Mouse (Mus musculus) gastrocnemius, postnatal 4 days (tissue): ENCODE results near the gene Klf6. TPM values are rescaled to one million over a fixed set of nuclear protein-coding genes. Genes with fewer than 3 reads are reported as not detected.

ENCODE experiments used
- DNase-seq, 2 experiments: peaks; one replicate each; pipeline ENCODE4 v3.0.0; 2021 to 2022; ENCODE audit warnings: low spot score in 2 of 2, mixed read lengths in 2 of 2
- total RNA-seq, 2 experiments: library from RNA; stranded (reverse); gene quantifications; 2 replicates each; pipeline ENCODE4 v1.2.3; 2021

Klf6 gene
- total RNA-seq, 2 experiments from 2014 or later: 54.2 to 58.3 TPM

DNA sequence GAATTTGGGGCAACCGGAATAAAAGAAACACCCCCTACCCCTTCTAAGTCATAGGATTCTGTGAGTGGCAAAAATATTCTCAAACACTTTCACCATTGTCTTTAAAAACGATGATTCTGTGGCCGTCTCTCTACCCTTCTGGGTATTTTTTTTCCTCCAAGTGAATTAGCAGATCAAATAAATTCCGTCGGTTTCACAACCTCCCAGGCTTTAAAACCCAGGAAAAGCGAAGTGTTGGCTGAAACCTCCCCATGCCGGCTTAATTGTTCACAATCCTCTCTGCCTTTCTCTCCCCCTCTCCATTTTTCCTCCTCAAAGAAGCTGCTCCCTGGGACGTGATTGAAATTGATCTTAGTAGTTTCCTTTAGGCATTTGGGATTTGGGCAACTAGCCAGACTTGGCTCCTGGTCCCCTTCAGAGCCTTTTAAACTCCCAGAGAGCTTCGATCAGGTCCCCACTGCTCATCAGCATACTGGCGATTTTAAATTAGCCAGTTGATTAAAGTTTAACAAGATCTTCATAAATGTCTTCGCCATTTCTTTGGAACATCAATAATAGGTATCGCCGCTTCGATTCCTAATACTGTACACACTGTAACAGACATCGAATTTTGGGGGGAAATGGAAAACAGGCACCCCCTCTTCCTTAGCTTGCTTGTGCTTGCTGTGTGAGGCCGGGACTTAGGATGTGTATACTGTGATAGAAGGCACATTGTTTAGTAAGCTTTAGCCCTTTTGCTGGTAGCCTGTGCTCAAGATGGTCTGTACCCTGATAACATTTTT, 1.5 kb downstream of the Klf6 start:
- peak in 1 of 2 experiments; percentile 59 for DNase-seq

DNA sequence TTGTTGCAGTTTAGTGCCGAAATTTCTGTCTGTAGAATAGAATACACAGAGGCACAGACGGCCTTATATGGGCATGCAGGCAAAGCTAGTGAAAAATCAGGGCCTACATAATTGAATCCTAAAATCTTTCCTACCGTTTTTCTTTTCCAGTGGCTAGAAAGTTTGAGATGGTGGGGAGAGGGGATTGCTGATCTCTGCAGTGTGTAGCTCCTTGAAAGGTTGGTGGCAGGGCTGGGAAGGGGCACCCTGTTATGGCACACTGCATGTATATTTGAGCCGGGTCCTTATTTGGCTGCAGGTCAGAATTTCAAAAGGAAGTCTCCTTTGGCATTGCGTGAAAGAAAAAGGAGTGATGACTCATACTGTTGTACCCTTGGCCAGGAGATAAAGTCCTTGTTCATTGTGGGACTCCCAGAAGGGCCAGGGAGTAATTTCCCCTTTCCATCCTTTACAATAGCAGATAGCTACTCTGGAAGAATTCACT, 2.2 kb downstream of the Klf6 start:
- DNase-seq: peak in 1 of 2 experiments; percentile 24

DNA sequence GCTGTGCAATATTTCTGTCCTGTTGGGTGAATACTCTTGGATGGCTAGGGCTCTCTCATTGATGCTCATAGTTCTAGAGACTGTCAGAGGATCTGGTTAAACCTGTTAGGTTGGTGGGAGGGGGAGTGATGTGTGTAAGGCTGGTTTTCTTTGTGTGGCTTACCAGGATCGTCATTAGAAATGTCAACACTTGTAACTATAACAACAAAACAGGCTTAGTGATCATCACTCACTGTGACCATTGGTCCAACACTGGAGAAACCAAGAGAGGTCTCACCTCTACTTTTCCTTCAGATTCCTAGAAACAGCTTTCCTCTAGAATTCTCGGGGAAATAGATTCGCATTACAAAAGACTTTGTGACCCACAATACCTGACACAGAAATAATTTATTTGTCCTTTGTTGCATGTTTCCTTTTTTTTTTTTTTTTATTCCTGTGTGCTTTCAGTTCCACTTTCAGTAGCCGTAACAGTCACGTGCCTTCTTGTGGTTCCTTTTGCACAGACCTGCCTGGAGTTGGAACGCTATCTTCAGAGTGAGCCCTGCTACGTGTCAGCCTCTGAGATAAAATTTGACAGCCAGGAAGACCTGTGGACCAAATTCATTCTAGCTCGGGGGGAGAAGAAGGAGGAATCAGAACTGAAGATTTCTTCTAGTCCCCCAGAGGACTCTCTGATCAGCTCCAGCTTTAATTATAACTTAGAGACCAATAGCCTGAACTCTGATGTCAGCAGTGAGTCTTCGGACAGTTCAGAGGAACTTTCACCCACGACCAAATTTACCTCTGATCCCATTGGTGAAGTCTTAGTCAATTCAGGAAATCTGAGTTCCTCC, 3.2 kb downstream of the Klf6 start:
- no peak for DNase-seq

DNA sequence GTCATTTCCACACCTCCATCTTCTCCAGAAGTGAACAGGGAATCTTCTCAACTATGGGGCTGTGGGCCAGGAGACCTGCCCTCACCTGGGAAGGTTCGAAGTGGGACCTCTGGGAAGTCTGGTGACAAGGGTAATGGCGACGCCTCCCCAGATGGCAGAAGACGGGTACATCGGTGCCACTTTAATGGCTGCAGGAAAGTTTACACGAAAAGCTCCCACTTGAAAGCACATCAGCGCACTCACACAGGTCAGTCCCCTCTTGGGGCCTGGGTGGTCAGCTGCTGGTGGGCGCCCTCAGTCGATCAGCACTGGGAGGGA, 3.8 kb downstream of the Klf6 start:
- no peak for DNase-seq

GRCm38 (mm10) chr13:5866091-5866490, 4.8 kb downstream of the Klf6 start:
- DNase-seq: no peak

GRCm38 (mm10) chr13:5866532-5866931, 5.2 kb downstream of the Klf6 start:
- no peak for DNase-seq

GRCm38 (mm10) chr13:5868376-5868775, 7.1 kb downstream of the Klf6 start:
- no peak for DNase-seq

DNA sequence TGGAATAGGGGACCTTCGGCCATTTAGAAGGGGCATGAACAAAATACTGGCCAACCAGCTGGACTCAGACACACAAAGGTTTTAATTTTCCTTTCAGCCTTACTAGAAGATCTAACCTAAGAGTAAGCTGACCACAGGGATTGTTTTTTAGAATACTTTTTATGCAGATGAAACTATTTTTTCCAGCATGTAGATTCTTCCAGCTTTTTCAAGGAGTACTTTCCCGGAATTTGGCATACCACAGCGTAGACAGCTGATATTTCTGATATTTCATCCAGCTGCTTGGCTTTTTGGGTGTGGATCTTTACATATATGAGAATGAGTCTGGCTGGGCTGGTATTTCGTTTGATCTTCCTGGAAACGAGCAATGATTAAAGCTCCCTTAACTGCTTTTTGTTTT, 8.2 kb downstream of the Klf6 start:
- peak in 1 of 2 experiments; percentile 31 for DNase-seq

DNA sequence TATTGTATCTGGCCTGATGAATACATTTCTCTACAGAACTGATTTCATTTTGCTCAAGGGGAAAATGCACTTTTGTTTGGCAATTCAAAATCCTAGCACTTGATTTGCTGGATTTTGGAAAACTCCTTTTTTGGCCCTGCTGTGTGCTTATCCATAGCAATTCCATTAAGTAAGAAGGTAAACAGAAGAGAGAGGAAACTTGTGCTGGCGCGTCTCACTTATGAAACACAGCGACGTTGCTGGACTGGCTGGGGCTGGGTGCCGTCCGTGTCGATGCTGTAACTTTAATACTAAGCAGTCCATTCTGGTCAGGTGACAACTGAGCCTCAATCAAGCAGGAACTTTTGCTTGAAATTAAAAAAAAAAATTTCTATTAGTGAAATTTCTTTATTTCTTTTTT, 8.6 kb downstream of the Klf6 start:
- DNase-seq: peak in 1 of 2 experiments; percentile 55

- peak in 1 of 2 experiments; percentile 48 for DNase-seq
These were observed 9.3 kb downstream of the Klf6 start for GRCm38 (mm10) chr13:5870382-5871272.

- DNase-seq: no peak
These were observed 10.1 kb downstream of the Klf6 start for GRCm38 (mm10) chr13:5871414-5871813.

GRCm38 (mm10) chr13:5873681-5874080, 12.4 kb downstream of the Klf6 start:
- DNase-seq: no peak

- DNase-seq: no peak
These were observed 14.2 kb downstream of the Klf6 start for GRCm38 (mm10) chr13:5875478-5875877.

DNA sequence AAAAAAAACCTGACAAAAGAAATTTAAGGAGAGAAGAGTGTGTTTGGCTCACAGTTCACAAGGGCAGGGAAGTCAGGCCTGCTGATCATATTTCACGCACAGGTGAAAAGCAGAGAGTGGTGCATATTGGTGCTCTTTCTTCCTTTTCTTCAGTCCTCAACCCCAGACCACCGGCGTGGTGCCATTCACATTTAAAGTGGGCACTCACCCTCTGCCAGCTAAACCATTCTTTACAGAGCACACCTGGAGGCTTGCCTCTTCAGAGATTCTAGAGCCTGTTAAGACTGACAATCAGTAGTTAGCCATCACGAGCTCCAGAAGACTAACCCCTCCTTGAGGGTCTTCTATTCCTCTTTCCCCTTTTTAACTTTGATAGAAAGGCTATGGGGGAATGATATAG, 17.5 kb downstream of the Klf6 start:
- DNase-seq: no peak

- DNase-seq: no peak
These were observed 25.5 kb downstream of the Klf6 start for GRCm38 (mm10) chr13:5886810-5887209.

DNA sequence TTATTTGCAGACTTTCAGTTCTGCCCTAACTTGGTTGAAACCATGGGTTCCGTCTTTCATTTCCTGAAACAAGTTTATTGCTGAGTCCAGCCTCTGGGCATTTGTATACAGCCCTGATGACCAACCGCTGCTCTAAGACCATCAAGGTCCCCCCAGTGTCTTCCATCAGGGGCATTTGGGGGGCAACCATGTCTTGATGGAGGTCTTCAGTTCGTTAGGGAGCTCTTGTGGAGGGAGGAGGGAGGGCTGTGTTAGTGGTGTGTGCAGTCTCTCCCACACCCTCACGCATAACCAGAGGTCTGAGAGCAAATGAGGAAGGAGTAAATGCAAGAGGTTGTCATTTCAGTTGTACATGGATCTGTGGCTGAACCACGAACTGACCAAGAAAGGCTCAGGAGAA, 26.9 kb downstream of the Klf6 start:
- no peak for DNase-seq

- no peak for DNase-seq
These were observed 27.4 kb downstream of the Klf6 start for GRCm38 (mm10) chr13:5888731-5889130.

- DNase-seq: no peak
These were observed 28.8 kb downstream of the Klf6 start for GRCm38 (mm10) chr13:5890035-5890434.

GRCm38 (mm10) chr13:5892684-5893447, 31.6 kb downstream of the Klf6 start:
- no peak for DNase-seq

GRCm38 (mm10) chr13:5894910-5895309, 33.6 kb downstream of the Klf6 start:
- no peak for DNase-seq

DNA sequence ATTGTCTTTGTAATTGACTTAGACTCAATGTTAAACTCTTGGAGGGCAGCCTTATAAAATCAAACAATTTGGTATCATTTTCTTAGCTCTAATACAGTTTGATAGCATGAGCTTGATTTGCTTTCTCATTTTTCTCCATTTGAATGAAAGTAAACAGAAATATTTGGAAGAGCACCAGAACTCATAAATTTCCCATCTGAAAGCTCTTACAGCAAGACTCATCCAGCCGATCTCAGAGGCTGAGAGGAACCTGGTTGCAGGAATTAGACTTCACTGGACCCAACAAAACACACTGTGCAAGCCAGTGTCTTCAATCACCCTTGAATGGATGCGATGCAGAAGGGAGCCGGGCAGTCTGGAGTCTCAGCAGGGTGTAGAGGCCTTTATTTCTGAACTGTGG, 34.6 kb downstream of the Klf6 start:
- no peak for DNase-seq
